Mouse (Mus musculus) embryo, embryonic 10.5 days (tissue): ENCODE data around the gene Brd2.
"Not testable (repeated sequence)": the region's sequence is repeated elsewhere in the genome, so short reads cannot be mapped to it uniquely, and the experiment has no call there.

Source experiments
- DNase-seq: peaks from one replicate; pipeline ENCODE4 v3.0.0-alpha.2; 2015; ENCODE audit warnings: low spot score

The Brd2 gene

DNA sequence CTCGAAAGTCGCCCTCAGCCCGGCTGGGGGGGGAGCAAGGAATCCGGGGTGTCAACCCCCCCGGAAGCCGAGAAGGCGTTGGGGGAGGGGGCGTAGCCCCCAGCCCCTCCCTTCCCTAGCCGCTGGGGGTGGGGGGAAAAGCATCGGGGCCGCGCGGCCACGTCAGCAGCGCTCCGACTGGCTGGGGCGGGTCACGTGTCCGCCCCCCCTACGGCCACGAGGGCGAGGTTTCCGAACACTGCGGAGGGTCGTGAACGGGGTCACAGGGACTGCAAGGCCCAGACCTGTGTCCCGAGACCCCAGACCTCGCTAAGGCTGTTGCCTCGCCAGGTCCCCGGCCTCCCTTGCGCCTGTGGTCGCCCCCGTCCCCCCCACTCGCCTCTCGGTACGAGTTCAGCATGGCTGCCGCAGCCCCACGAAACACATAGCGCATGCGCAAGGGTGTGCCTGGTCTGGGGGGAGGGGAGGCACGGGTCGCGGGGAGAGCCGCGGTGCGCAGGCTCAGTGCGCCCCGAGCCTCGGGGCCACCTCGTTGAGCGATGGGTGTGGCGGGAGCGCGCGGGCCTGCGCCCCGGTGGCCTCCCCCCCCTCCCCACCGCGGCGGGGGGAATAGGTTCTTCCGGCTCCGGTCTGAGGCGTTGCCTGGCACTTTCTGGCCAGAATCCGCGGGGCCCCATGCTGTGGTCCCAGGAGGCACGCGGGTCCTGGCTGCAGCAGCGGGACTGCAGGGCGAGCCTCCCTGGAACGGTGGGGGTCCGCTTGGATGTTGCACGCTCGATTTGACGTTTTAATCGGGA, at the start of gene Brd2:
Brd2 (minus strand) TSS at position 447 of the 797 bp plus-strand sequence.
- DNase-seq = peak; percentile 99

DNA sequence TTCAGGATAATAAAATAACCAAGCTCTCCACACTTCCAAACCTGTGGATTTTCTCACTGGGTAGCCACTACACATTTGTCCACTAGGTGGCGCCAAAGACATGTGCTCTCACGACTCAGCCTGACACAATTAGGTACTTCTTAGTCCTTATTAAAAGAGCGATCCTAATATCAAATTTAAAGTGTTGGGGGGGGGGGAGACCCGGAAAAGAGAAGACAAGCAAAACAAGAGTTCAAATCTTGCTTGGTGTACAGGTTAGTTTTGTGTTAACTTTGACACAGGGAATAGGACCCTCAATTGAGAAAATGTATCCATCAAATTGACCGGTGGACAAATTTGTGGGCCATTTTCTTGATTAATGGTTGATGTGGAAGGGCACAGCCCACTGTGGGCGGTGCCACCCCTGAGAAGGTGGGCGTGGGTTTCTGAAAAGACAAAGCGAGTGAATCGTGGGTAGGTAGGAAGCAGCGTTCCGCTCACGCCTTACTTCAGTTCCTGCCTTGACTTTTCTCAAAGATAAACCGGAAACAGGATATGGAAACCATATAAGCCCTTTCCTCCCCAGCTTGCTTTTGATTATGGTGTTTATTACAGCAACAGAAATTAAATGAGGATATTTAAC, 48.6 kb upstream of the Brd2 start:
- peak; percentile 85 for DNase-seq

DNA sequence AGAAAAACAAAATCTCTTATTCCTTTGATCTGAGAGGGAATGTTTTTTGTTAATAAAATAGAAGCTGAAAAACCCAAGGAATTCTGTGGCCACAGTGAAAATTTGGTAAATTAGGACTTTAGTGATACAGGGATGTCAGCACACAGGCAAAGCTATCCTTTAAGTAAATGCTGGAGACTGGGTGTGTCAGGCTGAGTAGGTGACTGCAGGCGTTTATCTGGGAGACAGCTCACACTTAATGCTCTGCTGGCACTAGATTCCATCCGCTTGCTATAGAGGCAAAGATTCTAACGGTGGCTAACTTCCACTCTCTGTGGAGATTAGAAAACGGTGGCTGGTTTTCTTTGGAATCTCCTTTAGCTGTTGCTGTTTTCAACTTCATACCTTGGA, 48.0 kb upstream of the Brd2 start:
- no peak for DNase-seq

DNA sequence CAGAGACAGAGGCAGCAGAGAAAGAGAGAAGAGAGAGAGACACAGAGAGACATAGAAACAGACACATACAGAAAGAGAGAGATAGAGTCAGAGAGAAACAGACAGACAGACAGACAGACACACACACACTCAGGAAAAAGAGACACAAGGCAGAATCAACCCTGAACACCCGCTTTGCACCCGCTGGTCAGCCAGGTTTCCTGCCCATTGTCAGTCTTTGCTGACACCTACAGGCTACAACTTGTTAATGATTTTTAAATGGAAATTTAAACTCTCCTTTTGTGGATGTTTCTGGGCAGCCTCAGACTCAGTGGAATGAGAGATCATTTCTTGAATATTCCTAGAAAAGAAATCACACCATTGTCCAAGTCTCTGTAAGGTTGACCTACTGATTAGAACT, 46.8 kb upstream of the Brd2 start:
- peak; percentile 63 for DNase-seq

DNA sequence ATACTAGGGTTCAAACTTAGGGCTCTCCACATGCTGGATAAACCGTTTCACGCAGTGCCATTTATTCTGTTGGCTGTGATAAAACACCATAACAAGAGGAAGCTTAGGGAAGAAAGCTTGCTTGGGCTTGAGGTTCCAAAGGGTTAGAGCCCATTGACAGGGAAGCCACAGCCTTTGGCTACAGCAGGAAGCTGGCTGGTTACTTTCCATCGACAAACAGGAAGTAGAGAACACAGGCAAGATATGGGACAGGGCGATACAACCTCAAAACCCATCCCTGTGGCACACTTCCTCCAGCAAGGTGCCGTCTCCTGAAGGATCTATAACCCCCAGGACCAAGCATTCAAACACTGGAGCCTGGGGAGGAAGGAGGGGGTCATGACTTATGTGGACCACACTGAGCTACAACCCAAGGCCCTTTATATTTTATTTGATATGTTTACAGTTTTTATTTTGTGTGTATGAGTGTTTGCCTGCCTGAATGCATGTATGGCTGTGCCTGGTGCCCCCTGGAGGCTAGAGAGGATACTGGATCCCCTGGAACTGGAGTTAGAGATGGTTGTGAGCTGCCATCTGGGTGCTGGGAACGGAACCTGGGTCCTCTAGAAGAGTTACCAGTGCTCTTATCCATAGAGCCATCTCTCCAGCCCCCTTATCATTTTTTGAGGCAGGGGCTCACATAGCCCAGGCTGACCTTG, 42.7 kb upstream of the Brd2 start:
- DNase-seq = no peak

DNA sequence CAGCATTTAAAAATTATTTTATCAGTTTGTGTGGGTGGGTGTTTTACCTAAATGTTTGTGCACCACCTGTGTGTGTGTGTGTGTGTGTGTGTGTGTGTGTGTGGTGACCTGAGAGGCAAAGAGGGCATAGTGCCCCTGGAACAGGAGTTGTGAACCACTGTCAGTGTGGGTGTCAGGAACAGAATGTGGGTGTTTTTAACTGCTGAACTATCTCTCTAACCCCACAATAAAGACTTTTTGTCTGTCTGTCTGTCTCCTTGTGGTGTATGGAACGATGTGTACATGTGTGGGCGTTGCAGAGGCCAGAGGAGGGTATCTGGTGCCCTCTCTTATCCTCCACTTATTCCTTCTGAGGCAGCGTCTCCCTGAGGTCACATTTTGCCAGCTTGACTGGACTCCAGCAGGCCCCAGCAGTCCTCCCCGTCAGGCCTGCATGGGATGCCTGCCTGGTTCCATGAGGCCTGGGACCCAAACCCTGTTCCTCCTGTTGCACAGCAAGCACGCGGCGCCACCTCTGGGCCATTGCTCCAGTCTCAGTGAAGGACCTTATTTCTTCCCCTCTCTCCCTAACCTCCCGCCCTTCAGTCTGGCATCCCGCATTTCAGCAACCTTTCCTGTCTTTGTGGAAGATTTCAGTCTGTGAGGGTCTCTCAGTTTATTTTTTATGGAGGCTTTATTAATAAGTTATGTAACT, 41.9 kb upstream of the Brd2 start:
- DNase-seq = peak; percentile 13

DNA sequence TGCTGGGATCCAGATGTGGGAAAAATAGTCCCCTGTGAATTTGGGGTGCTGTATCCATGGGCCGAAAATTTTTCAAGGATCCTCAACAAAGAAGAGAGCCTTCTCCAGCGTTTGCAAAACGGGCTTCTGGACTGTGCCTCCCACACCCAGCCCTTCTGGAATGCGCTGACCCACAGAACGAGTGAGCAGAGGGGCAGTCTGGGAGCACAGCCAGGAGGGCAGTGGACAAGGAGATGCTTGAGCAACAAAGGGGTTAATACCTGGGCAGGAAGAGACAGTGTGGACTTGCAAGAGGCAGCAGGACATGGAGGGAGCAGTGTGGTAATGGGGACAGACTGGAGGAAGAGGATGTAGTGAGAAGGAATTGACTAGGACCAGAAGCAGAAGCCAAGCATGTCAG, 33.1 kb upstream of the Brd2 start:
- DNase-seq = no peak

DNA sequence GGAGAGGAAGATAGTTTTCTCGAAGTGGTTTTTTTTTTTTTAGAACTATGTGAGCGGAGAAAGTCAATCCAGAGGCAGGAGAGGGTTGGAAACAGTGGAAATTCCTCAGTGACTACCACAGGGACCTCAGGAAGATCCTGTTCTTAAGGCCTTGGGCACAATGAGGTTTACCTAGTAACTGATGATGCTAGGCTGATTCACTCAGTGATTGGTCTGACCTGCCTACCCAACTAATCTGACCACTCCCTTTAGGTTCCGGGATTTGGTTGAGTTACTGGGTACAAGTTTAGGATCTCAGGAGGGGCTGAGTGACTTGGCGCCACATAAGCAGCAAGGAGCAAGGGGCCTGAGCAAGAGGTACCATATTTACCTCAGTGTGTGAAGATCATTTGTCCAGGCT, 30.5 kb upstream of the Brd2 start, which contains the start of gene H2-DMb1:
H2-DMb1 (plus strand) TSS at position 150 of the 400 bp plus-strand sequence.
- DNase-seq = peak; percentile 57

DNA sequence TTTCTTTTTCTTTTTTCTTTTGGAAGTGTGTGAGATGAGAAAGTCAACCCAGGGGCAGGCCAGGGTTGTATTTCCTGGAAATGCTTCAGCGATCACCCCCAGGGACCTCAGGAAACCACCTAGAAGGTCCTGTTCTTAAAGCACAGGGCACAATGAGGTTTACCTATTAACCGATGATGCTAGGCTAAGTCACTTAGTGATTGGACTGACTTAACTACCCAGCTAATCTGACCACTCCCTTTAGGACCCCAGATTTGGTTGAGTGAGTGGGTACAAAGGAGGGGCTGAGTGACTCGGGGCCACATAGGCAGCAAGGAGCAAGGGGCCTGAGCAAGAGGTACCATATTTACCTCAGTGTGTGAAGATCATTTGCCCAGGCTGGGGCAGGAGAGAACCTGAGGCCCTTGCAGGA, 22.5 kb upstream of the Brd2 start:
- no peak for DNase-seq

DNA sequence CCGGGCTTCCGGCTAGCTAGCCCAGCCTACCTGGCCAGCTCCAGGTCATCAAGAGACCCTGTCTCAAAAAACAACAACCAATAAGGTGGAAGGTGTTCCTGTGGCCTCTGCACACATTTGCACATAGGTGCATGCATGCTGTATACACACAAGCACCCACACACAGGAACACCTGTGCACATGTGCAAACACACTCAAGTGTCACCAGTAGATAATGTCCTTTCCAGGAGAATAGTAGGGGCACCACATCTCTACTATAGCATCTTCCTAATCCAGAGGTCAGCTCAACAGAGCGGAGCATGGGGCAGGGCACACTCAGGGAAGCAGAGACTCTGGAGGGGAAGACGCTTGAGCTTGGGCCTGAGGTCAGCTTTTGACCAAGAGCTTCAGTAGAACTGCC, 21.8 kb upstream of the Brd2 start:
- DNase-seq = not testable (repeated sequence)

DNA sequence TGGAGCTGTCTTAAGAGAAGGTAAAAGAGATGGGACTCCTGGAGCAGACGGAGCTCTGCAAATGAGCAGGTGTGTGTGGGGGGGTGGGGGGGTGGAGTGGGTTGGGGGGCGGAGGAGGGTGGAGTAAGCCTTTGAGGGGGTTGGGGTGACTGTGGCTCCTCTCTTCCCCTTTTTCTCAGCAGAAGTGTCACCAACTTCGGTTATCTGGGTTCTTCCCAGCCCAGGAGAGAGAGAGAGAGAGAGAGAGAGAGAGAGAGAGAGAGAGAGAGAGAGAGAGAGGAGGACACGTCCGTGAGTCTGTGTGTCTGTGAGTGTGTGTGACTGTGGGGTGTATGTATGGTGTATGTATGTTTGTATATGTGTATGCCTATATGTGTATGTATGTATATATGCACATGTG, 21.0 kb upstream of the Brd2 start:
- no peak for DNase-seq

DNA sequence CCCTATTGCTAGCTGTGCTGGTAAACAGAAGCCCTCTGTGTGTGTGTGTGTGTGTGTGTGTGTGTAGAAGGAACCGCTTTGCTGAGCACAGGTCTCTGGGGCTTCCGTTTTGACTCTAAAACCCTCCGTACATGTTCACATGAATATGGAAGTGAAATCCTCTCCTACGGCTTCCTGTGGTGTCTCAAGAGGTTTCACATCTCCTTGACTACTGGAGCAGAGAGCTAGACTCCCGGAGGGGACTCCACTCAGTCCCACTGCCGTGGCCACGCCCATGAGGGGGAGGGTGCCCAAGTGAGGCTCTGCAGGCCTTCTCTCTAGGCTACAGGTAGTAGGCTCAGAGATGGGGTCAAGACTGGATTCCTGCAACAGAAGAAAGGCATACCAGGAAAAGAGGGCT, 20.6 kb upstream of the Brd2 start, which contains the start of gene H2-DMb2:
H2-DMb2 (plus strand) TSS at position 275 of the 400 bp plus-strand sequence.
- no peak for DNase-seq

DNA sequence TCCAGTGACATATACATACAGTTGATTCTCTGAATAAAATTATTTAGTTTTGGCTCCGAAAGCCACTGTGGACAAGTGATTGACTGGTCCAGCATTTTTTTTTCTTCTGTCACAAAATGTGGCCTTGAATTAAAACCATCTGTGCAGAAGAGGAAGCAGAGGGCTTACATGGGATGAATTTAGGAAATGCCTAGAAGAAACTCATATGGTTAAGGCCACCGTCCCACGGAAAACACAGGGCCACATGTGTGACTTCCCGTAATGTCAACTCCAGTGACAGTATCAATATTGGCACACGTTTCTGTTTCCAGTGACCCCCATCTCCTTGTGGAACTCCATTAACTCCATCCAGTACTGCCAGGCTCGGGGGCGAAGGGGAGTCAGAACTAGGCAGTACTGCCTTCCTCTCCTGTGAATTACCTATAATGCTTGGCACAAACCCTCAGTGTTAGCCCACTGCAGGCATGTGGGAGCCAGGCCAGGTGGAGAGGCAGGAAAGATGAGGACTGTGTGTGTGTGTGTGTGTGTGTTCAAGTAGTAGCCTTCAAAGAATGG, 20.1 kb upstream of the Brd2 start:
- no peak for DNase-seq

DNA sequence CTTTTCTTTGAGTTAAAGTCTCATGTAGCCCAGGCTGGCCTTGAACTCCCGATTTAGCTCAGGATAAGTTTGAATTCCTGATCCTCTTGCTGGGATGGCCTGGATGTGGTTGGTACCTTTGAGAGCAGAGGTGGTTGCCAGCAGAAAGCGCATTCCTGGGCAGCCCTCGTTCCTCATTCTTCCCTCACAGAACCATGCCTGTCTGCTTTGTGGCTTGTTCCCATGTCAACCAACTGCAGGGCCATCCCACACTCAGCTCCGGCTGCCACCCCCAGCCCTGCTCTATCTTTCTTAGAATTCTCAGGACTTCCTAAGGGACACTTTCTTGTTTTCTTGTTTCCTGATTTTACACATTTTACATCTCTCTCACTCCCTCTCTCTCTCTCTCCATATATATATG, 19.0 kb upstream of the Brd2 start:
- DNase-seq = no peak

DNA sequence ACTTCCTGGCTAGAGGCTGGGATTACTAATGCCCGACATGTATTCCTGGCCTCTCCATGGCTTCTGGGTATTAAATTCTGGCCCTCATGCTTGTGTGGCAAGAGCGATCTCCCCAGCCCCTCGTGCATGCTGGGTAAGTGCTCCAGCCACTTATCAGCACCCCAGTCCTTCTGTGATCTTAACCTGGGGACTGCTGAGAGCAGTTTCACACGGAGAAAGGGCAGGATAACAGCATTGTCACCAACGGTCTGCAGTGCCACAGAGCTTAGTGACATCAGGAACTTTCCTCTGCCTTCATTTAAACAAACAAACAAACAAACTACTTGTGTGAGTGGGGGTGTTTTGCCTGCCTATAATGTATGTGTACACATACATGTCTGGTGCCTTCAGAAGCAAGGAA, 17.8 kb upstream of the Brd2 start:
- no peak for DNase-seq

DNA sequence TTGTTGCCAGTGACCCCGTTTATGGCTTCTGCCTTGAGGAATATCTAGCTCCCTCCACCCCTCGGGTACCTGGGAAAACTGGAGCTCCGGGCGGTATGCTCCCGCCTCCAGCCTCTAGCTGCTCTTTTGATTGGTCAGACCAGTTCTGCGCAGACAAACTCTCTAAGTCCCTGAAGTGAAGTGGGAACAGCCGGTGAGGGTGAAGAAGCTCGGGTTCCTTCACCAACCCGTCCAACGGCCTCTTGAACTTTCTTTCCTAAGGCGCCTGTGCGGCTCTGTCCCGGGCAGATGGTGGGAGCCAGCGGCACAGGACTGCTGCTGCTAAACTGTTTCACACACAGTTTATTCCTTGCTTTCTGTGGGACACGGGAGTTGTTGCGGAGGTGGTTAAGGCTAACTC, 17.0 kb upstream of the Brd2 start:
- DNase-seq = peak; percentile 74

DNA sequence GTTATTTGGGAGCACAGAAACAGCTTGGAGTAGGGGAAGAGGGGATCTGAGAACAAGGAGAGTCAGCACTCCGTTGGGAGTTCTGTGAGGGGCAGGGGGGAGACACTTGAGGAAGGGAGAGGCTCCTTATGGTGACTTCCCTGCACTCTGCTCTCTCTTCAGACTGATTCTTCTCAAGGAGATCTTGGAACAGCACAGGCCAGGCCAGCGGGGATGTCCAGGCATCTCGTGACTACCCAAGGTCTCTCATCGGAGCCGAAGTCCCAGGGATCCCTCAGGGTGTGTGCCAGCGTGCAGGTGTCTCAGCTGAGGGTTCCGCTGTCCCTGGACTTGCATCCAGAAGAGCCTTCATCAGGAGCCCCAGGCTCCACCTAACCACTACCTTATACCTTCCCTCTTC, 16.2 kb upstream of the Brd2 start:
- no peak for DNase-seq

DNA sequence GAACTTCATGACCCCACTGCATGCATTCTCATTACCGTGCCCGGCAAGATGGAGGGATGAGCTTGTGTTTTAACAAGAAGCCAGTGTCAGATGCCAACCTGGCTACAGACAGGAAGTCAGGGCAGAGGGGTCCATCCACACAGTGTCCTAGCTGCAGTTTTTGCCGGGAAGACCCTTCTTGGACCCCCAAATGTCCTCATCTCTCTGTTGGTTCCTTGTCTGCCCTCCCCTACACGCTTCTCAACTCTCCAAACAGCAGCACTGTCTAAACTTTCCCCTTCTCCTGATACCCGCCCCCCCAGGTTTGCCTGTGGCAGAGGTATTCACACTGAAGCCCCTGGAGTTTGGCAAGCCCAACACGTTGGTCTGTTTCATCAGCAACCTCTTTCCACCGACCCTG, 15.2 kb upstream of the Brd2 start:
- DNase-seq = no peak

DNA sequence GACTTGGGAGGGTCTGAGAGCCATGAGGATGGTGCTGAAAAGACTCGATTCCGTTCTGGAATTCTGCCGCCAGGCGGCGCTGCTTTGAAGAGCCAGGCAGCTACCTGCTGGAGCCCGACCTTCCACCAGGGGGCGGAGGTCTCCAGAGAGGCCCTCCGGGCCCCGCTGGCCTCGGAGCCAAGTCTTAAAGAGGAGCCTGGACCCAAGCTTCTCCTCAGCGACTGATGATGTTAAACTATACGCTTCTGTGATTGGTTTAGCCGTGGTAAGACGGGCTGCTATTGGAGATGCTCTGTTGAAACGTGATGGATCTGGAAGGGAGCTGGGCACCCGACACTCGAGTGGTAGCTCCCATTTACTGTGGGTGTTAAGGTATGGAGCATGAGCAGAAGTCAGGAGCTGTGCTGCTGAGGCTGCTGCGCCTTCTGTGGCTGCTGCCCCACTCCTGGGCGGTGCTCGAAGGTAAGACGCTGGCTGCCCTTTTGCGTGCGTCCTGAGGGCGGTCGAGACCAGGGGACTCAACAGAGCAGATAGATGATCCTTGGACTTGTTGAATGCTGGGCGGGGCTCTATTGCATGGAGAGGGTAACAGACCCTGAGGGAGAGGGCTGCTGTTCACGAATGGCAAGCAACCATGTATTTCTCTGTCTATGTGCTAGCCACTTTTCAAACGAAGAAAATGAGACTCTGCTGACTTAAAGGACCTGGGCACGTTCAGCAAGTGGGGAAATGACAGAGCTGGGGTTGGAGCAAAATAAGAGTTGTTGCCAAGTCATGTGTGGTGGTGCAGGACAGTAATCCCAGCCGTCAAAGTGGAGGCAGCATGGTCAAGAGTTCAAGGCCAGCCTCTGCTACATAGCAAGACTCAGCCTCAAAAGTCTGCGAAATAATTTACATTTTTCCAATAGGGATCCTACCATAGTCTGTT, 13.1 kb upstream of the Brd2 start:
- peak; percentile 100 for DNase-seq

DNA sequence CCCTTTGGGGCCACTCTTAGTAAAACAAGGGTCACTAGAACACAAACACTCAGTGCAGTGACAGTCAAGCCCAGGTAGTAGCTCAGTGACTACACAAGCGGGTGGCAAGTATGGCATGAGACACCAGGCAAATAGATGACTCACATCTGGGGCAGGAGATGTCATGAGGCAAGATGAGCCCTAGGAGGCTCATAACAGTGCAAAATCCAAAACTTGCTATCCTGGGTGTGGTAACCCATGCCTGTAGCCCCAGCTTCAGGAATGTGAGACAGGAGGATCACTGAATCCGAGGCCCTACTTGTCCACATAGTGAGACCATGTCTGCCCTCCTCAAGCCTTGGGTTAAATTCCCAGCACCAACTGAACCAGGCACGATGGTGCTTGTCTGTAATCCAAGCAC, 12.0 kb upstream of the Brd2 start:
- DNase-seq = no peak

DNA sequence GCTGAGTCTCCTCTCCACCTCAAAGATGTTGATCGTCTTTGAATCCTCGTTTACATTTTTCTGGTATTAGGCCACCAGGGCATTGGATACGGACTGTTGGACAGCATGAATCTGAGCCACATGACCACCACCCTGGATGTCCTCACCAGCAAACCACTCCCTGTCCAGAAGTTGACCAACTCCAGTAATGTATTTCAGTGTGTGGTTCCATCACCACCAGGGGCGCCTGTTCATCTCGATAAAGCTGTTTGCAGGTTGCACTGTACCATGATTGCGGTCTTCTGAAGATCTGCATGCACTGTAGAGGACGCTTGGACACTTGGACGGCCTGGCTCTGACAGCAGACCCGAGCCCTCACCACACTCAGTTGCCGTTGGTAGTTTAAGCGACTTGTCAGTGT, 10.9 kb upstream of the Brd2 start:
- DNase-seq = no peak
